Mouse (Mus musculus): ENCODE results near the gene Hivep3.

The Hivep3 gene

DNA sequence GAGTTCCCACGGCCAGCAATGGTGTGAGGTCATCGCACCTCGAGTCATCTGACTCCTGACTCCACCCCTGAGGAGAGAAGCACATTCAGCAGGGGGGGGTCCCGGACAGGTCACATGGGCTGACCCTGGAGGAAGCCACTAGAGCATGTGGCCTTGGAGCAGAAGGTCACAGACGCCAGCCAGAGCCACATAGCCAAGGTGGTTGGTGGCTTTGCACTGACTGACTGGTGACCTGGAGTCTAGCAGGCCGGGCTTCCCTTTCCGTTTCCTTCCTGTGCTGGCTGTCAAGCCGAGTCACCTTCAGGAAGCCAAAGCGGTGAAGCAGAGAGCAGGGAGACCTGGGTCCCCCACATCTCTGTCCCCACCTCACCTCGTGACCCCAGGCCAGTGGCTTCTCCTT is 278.2 kb downstream of the Hivep3 start:
- no peak for DNase-seq (ENCODE audit: low read depth, low spot score)

DNA sequence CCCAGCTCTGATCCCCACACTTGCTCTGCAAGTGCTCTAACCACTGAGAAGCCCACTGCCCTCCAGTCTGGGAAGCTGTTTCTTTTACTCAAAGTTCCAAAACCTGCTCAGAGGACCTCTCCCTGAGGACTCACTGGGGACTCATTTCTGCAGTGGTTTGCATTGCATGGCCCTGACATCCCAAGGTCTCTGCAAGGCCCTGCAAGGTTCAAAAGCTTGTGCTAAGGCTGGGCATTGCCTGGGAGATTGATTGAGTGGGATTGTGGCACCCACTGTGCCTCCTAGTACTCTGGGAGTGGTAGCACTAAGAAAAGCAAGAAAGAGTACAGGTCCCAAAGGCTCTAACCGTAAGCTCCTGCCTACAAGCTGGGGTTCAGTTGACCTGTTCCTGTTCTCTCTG is 279.3 kb downstream of the Hivep3 start:
- no peak for DNase-seq (ENCODE audit: low read depth, low spot score)

DNA sequence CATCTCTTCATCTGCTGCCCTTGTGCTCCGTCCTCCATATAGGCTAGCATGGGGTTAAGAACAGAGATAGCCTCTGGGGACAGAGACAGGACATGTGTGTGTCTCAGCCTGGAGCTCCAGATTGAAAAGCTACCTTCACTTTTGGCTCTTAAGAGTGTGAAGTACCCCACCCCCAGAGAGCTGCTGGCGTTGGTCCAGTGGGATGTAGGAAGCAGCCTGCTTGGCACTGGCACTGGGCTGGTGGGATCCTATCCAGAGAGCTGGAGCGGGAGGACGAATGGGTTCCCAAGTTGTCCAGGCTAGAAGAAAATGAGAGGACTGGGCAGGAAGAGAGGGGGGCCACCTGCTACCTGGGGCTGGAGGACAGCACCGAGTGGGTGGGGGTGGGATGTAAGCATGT is 284.8 kb downstream of the Hivep3 start:
- DNase-seq (ENCODE audit: low read depth, low spot score): no peak

DNA sequence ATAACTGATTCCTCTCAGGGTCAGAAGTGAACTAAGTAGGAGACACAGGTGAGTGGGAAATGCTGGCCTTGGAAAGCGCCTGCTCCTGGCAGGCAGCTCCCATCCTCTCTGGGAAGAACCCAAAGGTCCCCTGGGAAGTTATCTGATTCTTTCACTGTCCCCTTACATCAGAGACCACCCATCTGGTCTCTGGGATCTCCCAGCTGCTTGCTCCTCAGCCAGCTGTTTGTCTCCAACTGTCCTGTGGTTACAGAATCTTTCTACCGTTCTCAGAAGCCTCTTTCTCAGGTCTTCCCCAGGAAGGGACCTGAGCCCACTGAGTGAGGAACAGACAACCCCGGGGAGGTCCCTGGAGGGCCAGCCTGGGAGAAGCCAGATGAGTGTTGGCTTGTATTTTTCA is 288.8 kb downstream of the Hivep3 start:
- DNase-seq (ENCODE audit: low read depth, low spot score): no peak

DNA sequence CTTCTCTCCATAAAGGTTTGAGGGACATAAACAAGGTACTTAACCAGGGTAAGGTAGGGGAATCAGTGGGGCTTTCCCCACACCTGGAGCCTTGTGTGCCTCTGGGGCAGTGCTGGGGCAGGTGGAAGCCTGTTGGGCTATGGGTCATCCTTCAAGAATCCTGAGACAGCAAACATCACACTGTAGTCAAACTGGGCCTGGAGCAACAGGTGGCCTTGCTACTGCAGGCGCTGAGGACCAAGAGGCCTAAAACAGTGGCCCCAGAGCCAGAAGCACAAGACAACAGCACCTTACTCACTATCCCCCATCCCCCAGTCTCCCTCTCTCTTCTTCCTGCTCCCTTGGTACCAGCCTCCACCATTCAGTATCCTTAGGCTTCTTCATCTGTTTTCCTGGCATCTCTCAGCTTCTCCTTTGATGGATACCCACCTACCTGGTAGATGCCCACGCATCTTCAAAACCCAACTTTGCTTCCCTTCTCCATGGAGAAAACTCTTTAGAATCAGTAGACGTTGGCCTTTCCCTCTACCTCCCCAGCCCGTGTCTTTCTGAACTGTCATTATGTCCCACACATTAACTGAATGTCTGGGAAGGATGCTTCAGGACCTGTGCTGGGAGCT is 289.7 kb downstream of the Hivep3 start:
- DNase-seq (ENCODE audit: low read depth, low spot score): no peak

DNA sequence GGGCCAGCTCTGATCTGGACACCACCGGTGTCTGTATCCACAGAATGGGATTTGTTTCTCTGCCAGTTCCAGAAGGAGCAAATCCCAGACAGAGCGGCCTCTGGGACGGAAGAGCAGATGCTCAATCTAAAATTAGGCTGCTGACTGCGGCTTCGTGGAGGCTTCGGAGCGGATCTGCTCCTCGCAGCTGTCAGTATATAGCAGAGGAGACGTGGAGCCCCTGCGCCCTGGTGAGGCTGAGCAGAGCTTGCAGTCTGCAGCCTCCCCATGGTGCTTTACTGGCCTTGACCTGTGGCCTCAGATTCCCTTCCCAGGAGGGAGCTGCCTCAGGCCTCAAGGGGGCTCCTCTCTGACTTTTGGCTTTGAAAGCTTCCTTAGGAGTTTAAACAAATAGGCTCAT is 290.5 kb downstream of the Hivep3 start:
- no peak for DNase-seq (ENCODE audit: low read depth, low spot score)

DNA sequence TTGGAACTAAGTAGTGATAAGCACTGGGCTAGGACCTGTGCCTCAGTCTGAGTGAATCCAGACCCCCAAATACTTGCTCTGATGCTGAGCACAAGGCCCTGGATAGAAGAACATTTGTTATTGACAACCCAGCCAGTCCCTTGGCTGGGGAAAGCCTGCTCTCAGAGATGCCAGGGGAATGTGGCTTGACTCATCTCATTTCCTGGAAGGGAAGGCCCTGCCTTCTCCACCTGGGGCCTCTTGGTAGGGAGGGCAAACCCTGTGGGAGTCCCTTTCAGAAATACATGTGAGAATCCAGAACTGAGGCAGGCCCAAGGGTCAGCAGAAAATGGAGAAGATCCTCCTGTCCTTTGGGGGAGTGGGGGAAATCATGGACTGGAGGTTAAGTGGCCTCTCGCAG is 294.1 kb downstream of the Hivep3 start:
- DNase-seq (ENCODE audit: low read depth, low spot score): no peak

DNA sequence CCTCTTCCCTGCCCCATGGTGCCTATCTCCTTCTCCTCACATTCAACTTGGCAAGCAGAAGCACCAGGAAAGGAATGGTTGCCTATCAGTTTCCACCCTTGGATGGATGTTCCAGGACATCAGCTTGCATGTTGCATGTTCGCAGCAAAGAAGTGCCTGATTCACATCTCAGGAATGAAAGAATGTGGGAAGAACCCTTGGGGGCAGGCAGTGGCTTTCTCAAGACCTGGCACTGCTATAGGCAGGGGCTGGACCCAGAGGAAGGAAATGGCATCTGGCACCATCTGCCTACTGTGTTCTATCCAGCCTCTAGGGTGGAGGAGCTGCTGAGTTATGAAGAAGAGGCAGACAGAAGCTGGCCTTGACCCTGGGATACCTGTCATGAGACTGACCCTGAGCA is 296.4 kb downstream of the Hivep3 start:
- no peak for DNase-seq (ENCODE audit: low read depth, low spot score)

DNA sequence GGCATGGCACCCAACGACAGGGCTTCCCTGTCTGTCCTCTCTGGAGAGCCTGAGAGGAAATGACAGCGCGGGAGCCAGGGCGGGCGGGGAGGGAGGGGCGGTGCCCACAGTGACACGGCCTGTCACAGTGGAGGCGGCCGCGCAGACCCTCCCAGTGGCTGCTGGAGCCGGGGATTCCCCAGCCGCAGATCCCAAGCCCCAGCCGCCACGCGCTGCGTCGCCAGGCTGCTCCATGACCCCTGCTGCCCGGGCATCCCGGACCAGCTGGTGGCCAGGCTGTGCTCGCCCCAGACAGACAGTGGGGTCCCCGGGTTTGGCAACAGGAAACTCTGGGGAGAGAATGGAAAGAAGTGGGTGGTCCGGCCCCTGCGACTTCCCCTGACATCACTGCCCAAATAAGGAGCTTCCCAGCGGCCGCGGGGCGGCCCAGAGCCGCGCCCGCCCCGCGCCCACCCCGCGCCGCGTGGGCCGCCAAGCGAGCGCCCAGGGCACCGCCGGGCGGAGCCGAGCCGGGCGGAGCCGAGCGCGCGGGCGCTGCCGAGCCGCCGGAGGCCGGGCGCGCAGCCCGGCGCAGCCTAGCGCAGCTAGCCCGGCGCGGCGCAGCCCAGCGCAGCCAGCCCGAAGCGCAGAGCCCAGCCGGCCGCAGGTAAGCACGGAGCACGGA is 298.9 kb downstream of the Hivep3 start:
- DNase-seq (ENCODE audit: low read depth, low spot score): no peak

DNA sequence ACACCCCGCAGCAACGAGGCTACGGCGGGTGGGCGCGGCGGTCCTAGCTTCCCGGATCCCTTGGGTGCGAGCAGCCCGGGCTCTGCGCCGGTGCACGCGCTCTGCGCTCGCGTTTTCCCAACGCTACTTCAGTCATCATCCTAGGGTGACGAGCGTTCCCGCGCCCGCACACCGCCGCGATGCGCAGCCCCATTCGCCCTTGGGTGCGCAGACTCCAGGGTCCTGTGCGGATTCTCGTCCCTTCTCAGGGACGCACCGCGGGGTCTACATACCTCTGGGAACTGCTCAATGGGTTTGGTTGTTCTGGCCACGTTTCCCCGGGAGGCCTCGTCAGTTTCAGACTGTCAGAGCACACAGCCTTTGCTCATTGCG is 299.4 kb downstream of the Hivep3 start:
- no peak for DNase-seq (ENCODE audit: low read depth, low spot score)

DNA sequence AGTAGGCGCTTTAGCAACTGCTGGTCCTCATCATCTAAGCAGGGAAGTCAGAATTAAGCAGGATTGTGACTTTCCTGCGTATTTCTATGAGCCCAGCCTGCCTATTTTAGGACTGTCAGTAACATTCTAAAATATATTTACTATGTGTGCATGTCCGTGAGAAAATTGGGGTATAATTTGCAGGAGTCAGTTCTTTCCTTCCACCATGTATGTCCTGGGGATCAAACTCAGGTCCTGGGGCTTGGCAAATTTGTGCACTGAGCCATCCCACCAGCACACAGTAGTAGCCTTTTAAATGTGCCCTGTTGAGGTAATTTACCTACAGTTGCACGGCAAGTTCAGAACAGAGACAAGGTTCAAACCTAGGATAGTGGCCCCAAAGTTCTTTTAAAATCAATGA is 302.7 kb downstream of the Hivep3 start:
- no peak for DNase-seq (ENCODE audit: low read depth, low spot score)

DNA sequence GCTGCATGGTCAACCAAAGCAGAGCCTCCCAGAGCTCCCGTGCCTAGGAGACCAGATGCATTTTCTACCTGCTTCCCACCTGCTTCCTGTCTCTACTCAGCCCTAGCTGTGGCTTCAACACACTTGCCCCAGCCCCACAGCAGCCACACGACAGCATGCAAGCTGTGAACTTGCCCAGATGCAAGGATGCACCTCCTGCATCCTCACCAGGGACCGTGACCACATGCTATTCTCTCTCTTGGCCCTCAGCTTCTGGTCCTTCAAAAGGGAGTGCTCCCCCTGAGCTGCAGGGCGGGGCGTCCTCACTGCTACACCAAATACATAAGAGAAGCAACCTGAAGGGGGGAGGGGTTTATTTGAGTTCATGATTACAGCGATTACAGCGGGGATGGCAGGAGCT is 303.4 kb downstream of the Hivep3 start:
- DNase-seq (ENCODE audit: low read depth, low spot score): no peak

DNA sequence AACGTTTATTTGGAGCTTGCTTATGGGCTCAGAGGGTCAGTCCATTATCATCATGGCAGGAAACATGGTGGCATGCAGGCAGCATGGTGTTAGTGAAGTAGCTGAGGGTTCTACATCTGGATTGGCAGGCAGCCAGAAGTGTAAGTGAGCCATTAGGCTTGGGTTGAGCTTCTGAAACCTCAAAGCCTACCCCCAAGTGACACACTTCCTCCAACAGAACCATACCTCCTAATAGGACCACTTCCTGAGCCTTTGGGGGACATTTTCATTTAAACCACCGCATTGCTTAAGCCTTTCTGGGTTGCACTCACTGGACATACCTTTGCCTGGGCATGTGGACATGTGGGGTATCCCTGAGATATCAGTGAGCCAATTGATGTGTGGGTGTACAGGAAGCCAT is 307.9 kb downstream of the Hivep3 start:
- DNase-seq (ENCODE audit: low read depth, low spot score): no peak

DNA sequence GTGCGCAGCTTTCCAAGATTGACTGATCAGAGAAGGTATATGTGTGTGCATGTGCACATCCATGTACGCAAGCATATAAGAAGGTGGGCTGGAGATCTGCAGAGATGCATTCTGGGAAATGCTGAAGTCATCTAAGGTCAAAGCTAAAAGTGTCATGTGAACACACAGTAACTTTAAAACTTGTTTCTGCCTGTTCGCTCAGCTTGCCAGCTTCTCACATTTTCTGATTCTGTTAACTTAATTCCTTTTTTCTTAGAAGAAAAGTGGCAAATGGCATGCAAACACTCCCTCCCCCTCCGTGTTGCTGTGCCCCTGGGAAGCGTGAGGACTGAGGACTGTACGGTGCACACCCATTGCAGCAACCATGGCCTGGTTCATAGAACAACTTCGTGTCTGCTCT is 308.9 kb downstream of the Hivep3 start:
- no peak for DNase-seq (ENCODE audit: low read depth, low spot score)

DNA sequence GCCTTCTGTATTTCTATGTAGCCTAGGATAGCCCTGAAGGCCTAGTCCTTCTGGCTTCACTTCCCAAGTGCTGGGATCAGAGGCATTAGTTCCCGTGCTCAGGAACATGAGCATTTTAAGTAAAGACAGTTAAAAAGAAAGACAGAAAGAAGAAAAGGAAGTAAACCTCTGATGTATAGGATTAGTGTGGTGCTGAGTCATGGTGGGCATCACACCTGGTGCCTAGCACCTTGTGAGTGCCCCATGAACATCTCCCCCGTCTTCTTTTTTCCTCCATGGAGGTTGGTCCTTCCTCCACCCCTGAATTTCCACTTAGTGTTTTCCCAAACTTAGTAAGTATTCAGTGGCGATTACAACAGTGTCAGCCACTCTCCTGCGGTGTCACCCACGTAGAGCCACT is 311.0 kb downstream of the Hivep3 start:
- DNase-seq (ENCODE audit: low read depth, low spot score): no peak

DNA sequence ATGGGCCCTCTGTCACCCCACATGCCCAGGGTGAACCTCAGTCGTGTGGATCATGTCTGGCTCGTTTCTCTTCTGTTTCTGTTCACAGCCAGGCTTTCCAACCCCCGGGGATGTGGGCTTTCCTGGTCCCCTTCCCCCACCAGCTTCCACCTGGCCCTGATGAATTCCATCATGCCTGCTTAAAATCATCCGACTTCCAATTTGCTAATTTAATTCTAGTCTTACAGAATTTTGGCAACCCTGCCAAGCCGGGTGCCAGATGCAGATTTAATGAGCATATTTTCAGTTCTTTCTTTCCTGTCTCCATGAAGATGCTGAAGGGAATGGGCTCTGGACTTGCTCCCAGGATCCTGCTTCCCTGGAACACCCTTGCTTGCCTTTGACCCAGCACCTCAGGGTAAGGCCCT is 311.6 kb downstream of the Hivep3 start:
- peak; percentile 72 for DNase-seq (ENCODE audit: low read depth, low spot score)

DNA sequence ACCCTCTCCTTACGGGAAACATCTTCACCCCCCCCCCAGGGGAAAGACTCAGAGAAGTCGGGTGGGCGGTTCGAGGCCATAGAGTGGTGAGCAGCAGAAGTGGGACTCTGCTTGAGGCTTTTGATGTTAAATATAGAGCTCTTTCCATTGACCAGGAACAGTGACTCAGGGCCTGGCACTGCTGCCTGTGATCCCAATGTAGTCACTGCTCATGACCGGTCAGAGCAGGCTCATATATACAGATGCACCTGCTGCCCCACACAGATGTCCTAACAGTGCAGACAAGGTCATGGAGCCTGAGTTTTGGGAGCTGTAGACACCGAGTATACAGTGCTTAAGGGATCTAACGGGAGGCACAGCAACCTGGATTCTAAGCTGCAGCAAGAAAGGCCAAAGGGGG is 312.3 kb downstream of the Hivep3 start:
- no peak for DNase-seq (ENCODE audit: low read depth, low spot score)

DNA sequence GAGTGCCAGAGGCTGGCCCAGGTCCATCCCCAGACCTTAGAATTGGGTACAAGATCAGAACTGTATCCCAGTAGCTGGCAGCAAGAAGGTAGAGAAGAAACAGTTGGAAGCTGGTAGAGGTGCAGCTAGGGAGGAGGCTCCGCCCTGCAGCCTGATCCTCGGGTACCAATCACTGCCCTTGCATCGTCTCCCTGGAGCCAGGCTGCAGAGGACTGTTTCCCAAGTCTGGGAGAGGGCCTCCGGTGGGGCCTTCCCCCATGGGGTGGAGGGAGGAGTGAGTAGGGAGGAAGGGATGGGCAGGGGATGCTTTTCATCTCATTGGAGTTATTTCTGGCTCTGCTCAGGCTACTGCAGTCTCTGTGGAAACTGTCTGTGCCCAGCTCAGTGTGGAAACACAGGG is 313.5 kb downstream of the Hivep3 start:
- no peak for DNase-seq (ENCODE audit: low read depth, low spot score)

DNA sequence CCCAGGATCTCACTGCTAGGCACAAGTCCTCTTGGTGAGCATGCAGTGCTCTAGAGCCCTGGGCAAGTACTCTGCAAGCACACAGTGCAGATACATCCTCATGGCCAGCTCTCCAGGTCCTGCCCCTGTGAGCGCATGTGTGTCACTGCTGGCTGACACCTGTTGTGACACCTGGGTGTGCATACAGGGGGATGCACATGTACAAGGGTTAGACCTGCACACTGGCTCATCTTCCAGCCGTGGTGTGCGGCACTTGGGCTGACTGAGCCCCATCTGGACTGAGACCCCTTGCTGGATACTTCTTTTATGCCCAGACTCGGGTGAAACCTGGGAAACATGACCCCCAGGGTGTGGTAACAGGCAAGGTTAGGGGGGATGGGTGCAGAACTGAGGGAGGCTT is 314.7 kb downstream of the Hivep3 start:
- DNase-seq (ENCODE audit: low read depth, low spot score): no peak

DNA sequence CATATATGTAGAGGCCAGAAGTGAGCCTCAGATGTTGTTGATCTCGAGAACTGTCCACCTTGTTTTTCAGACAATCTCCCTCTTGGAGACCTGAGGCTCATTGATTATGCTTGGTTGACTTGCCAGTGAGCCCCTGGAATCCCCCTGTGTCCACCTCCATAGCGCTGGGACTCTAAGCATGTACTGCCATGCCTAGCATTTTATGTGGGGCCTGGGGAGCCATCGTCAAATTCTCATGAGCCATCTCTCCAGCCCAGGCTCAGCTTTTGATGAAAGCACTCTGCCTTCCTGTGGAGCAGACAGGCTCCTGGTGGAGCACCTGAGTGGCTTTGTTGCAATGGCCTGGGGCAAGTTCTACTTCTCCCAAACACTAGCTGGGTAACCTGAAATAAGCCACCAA is 316.3 kb downstream of the Hivep3 start:
- DNase-seq (ENCODE audit: low read depth, low spot score): no peak

DNA sequence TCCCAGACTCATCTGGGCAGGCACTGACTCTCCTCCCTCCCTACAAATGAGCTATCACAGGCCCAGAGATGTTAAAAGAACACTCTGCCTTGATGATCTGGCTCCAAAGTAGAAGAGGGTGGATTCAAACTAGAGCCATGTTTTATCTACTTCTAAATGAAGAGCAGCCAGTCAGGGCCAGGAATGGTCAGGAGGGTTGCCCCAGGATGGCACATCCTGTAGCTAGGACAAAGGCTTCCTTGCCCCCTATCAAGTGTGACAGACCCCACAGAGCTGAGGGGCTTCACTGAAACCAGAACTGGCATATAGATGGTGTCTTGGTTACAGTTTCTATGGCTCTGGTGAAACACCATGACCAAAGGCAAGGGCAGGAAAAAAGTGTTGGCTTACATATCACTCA is 318.9 kb downstream of the Hivep3 start:
- no peak for DNase-seq (ENCODE audit: low read depth, low spot score)

DNA sequence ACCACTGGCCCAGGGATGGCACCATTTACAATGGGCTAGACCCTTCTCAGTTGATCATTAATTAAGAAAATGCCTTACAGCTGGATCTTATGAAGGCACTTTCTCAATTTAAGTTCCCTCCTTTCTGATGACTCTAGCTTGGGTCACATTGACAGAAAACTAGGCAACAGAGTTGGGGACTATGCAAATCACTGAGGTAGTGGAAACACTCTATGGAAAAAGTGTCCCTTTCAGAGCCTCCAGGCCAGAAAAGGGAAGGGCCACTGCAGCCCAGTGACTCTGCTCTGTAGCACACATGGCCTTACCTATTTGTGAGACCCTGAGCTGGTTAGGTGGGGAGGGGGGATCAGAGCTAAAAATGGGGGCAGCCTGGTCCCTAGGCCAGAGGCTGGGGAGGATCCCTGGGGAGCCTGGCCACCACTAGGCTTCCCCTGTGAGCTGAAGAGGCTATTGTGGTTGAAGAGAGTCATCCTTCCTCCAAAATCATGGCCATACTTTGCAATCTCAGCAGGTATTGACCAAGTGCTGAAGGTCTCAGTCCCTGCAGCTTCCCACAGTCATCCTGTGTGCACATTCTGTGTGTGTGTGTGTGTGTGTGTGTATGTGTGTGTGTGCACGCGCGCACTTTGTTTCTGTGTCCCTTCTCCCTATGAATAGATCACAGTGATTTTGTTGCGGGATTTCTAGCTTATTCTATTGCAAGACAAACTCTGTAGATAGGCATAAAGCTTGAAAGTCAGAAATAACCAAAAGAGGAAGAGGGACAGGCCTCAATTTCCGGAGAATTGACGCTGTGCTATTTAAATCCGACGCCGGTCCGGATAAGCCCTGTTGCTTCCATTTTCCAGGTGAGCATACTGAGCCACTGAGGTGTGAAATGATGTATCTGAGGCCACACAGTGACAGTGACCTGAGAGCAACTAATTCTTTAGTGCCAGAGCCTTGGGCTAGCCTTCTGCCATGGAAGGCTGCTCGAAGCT is 319.7 kb downstream of the Hivep3 start:
- DNase-seq (ENCODE audit: low read depth, low spot score): no peak

DNA sequence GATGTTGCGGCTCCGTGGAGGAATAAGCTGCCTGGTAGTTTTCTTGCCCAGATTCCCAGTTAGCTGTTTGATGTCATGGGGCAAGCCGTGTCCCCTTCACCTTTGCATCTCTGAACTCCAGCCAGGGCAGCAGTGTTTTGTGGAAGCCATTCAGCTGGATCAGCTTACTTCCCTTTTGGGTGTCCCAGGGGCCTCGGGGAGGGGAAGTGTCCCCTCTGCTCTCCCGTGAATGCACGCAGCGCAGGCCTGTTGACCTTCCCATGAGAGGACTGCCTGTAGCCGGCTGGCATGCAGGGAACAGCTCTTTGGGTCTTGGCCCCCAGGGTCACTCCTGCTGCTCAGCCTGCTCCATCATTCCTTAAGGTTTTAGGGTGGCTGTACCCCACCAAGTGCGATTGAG is 320.6 kb downstream of the Hivep3 start:
- no peak for DNase-seq (ENCODE audit: low read depth, low spot score)
